Mouse (Mus musculus): Measurements from ENCODE around the gene Fam110a.

DNA sequence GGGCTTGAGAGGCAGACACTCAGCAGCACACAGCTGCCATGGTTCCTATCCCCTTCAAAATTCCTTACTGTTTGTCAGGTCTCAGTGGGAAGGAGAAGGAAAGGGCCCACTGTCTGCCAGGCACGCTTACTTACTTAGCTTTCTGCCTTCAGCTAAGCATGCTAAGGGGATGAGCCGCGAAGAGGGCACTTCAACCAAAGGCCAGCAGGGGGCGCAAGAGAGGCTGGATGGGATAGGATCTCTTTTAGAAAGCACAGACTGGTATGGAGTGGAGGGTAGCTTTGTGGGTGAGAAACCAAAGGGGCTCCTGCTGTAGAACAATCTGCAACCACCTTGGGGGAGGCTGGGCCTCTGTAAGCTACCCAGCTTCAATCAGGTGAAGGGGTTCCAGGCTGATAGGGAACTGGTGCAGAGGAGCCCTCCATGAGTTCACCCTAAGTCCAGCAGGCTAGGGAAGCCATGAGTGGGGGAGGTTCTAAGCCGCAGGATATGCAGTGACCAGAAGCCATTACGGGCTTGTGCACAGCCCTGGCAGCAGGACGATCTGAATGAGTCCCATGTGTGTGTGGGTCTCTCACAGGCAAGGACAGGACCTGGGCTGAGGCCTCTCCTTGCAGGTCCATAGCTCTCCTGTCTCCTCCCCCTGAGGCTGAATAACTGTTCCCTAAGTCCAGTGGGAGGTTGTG, 49.5 kb downstream of the Fam110a start:
- TF ChIP-seq CTCF (IDR thresholded peaks at IDR 0.05) (peak; percentile 93), EP300 (IDR thresholded peaks at IDR 0.05; ENCODE audit: insufficient read depth, low read depth, low read length) (no peak), POLR2A (IDR thresholded peaks at IDR 0.05; ENCODE audit: insufficient read depth, low read depth, low read length) (no peak)

All from heart, adult 2 months (tissue).